Mouse (Mus musculus) left cerebral cortex, postnatal 25 days (tissue): ENCODE results near the gene Lefty2. TPM values are rescaled to one million over a fixed set of nuclear protein-coding genes. Genes with fewer than 3 reads are reported as not detected.
"Not testable (repeated sequence)": the region's sequence is repeated elsewhere in the genome, so short reads cannot be mapped to it uniquely, and the experiment has no call there.

Experiments used
- DNase-seq, 2 experiments: peaks; one replicate each; pipeline ENCODE4 v3.0.0; 2022; ENCODE audit warnings: low spot score in 2 of 2, mixed read lengths in 1 of 2
- intact Hi-C: fragments of 180-260 bp; cut with DNase I; formaldehyde crosslinking; loops from one replicate; pipeline ENCODE4 v1.15.1; 2025
- total RNA-seq, 2 experiments: library from RNA; stranded (reverse); gene quantifications; 2 replicates each; pipeline ENCODE4 v1.2.3; 2021

The Lefty2 gene
- total RNA-seq, 2 experiments from 2014 or later = 0.37 to 2.0 TPM

DNA sequence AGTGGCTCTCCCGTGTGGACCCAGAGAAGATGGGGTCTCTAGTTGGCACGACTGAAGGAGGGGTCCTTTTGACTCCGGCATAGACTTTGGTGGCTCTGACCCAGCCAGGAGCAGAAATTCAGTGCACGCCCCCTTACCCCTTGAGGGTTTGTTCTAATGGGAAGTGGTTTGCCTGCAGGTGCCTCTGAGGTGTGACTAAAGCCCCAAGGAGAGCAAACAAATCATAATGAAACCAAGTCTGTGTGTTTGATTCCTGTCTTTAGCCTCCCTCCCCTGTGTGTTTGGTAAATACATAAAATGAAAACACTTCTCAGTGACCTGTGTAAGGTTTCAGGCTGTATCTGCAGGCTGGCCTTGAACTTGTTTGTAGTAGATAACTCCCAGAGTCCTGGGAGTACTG, 33.4 kb downstream of the Lefty2 start:
- DNase-seq = no peak
- intact Hi-C loops = no loop called here

DNA sequence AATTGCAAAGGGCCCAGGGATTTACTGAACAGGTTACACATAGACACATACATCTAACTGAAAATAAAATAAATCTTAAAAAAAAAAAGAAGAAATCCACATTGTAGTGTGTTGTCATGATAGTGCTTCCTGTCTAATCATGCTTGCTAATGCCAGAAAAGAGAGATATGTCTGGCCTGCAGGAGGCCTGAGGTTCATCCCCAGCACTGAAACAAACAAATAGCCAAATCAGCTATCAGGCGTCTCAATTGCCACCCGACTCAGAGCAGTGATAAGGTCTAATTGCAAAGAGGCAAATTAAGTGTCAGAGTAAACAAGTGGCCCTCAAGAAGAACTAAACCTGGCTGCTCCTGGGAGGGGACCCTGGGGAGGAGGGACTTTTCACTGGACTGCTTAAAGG, 36.7 kb downstream of the Lefty2 start:
- no peak for DNase-seq
- intact Hi-C loops = no loop called here

DNA sequence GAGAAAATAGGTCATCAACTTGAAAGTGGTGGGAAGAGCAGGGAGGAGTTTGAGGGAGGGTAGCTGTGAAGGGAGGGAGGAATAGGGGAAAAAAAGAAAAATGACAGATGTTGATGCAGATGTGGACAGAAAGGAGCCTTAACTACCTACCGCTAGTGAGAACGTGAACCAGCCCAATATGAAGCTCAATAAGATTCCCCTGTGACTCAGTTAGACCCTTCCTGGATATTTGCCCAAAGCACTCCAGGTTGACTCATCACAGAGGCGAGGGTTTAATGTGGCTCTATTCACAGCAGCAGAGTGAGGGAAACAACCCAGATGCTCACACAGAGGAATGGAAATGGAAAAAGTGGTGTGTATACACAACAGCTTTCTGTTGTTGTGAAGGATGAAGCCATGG, 38.2 kb downstream of the Lefty2 start:
- DNase-seq = no peak
- intact Hi-C loops = no loop called here

DNA sequence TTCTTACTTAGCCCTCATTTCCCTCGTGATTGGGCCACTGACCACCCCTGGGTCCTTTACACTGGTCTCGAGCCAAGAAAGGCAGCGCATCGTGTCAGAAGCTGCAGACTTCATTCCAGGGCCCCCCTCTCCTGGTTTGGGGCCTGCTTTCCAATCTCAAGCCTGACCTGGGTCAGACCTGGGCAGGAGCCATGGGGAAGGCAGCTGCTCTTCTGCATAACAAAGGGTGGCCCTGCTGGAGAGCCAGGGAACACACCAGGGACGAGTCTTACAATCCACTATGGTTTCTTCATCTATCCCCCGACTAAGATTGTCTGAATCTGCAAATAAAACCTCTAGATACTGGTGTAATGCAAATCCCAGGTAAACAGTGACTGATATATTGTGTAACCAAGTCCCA, 40.8 kb downstream of the Lefty2 start:
- no peak for DNase-seq
- intact Hi-C loops = no loop called here

DNA sequence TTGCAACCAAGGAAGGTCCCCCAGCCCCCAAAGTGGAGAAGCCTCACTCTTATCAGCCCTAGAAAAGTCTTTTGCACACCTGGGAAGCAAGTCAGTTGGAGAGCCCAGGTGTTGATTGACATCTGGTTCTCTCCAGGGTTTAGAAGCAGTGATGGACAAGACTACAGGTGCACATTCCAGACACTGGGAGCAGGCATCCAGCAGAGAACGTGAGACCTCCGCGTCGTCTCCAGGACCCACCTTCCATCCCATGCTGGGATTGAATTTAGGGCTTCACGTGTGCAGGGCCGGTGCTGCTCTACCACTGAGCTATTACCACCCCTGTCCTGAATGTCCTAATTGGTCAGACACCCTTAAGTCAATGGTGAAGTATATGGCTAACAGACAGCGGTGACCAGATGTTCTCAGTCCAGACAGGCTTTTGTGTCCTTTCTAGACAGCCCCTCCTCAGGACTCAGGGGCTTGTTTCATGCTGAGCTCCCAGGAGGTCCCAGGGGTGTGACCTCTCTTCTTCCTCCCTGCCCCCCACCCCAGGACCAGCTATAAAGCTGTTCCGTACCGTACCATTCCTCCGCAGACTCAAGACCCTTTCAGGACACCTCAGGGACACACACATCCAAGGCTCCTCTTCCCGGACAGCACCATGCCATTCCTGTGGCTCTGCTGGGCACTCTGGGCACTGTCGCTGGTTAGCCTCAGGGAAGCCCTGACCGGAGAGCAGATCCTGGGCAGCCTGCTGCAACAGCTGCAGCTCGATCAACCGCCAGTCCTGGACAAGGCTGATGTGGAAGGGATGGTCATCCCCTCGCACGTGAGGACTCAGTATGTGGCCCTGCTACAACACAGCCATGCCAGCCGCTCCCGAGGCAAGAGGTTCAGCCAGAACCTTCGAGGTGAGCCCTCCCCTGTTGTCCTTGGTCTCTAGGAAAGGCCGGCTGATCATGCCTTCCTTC, 41.8 kb downstream of the Lefty2 start, which contains the start of gene Lefty1:
Gene Lefty1 (plus strand): TSS at position 556 of the 953 bp plus-strand sequence.
- intact Hi-C loops = no loop called here
- DNase-seq = no peak

DNA sequence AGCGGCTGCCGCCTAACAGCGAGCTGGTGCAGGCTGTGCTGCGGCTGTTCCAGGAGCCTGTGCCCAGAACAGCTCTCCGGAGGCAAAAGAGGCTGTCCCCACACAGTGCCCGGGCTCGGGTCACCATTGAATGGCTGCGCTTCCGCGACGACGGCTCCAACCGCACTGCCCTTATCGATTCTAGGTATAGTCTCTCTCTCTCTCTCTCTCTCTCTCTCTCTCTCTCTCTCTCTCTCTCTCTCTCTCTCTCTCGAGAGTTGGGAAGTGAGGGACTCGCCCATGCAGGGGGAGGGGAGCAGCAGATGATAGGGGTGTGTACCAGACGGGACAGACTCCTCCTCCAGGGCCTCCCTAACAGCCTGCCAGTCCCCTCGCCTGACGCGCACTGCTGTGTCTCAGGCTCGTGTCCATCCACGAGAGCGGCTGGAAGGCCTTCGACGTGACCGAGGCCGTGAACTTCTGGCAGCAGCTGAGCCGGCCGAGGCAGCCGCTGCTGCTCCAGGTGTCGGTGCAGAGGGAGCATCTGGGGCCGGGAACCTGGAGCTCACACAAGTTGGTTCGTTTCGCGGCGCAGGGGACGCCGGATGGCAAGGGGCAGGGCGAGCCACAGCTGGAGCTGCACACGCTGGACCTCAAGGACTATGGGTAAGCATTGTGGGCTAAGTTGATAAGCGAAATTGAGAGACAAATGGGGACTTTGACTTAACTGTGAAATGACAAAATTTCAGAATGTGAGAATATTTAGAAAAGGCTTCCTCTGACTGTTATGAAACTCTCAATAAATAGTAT, 43.9 kb downstream of the Lefty2 start:
- intact Hi-C loops, DNase-seq: not testable (repeated sequence)

DNA sequence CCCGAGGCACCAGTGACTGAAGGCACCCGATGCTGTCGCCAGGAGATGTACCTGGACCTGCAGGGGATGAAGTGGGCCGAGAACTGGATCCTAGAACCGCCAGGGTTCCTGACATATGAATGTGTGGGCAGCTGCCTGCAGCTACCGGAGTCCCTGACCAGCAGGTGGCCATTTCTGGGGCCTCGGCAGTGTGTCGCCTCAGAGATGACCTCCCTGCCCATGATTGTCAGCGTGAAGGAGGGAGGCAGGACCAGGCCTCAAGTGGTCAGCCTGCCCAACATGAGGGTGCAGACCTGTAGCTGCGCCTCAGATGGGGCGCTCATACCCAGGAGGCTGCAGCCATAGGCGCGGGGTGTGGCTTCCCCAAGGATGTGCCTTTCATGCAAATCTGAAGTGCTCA, 44.7 kb downstream of the Lefty2 start:
- intact Hi-C loops = not testable (repeated sequence)

DNA sequence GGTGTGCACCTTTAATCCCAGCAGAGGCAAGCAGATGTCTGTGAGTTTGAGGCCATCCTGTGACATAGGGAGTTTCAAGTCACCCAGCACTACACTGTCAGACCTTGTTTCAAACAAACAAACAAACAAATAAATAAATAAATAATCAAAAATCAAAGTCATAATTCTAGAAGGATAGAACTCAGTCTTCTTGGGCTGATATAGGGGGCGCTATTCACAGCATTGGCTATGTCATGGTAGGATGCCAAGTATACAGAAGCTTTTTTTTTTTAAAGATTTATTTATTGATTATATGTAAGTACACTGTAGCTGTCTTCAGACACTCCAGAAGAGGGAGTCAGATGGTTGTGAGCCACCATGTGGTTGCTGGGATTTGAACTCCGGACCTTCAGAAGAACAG, 45.9 kb downstream of the Lefty2 start:
- DNase-seq, intact Hi-C loops: not testable (repeated sequence)

More for the DNA sequence above, 44.7 kb downstream of the Lefty2 start:
- not testable (repeated sequence) for DNase-seq

DNA sequence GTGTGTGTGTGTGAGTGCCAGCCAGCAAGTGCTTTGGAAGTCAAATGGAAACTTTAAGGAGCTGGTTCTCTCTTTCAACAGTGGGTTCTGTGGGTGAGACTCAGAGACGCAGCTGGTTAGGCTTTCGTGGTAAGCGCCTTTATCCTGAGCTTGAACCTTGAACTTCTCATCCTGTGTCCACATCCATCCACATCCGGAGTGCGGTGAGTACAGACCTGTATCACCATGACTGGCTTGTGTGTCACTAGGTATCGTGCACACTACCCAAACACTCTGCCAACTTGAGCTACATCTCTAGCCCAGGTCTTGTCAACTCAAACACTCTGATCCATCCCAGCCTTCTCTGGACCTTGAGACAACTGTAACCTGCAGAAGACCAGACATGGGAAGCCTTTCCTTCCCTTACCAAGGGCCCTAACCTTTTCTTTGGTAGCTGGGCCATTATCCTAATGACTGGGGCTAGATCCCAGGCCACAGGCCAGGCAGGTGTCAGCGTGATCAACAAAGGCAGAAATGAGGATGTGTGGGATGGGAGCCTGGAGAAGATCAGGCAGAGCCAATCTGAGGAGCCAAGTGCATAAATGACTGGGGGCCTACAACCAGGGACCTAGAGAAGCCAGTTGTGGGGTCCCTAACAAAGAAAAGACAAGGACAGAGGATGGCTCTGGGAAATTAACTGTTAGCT, 48.0 kb downstream of the Lefty2 start:
- intact Hi-C loops = no loop called here
- DNase-seq = no peak

DNA sequence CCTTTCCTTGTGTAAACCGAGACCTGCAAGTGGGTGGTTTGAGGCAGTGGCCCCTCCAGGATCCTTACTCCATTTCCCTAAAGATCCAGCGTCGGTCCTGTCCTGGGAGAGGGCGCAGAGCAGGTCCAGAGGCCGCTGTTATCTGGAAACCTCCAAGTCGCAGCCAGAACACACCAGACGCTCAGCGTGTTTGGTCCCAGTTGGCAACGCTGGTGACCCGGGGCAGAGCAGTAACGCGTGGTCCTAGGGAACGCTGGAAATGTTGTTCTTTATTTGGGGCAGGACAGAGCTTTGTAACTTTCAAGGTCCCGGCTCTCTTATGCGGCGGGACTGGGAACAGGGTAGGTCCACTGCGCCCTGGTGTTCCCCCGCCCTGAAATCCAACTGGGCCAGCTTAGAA, 48.8 kb downstream of the Lefty2 start:
- no peak for DNase-seq
- intact Hi-C loops = no loop called here

DNA sequence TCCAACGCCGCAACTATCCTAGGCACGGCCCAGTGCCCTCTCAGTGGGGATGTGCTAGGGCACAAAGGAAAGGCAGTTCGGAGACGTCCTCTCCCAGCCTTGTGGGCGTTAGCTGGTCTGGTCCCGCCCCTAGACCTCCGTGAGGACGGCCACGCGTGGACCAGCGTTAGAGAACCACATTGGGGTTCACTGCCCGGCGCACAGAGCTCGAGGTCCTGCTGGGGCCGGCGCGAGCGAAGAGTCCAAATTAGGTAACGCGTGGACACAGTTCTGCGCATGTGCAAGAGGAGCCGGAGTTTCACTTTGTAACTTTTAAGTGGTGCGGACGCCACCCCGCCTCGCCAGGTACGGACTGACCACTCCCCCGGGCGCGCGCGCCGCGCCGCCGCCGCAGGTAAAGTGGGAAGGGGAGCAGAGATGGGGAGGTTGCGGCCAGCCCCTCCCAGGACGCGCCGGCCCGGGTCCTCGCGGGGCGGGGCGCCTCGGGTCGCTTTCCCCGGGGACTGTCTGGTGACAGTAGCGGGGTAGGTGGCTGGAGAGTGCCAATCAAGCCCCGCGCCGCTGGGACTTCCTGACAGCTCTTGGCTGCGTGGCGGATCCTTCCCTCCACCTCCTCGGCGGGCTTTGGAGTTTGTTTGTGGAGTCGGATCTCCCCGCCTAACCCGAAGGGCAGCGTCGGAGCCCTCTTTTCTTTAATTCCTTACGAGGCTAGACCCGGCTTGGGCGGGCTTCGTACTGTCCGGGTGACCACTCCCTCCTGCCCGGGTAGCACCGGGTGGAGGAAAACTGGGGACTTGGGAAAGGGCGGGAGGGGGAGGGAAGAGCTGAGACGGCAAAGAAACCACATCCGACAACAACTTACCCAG, 49.5 kb downstream of the Lefty2 start, which contains the start of gene Tmem63a:
Gene Tmem63a (plus strand): TSS at position 179 of the 866 bp plus-strand sequence.
- peak; percentile 36 to 41 for DNase-seq
- intact Hi-C loops = no loop called here

DNA sequence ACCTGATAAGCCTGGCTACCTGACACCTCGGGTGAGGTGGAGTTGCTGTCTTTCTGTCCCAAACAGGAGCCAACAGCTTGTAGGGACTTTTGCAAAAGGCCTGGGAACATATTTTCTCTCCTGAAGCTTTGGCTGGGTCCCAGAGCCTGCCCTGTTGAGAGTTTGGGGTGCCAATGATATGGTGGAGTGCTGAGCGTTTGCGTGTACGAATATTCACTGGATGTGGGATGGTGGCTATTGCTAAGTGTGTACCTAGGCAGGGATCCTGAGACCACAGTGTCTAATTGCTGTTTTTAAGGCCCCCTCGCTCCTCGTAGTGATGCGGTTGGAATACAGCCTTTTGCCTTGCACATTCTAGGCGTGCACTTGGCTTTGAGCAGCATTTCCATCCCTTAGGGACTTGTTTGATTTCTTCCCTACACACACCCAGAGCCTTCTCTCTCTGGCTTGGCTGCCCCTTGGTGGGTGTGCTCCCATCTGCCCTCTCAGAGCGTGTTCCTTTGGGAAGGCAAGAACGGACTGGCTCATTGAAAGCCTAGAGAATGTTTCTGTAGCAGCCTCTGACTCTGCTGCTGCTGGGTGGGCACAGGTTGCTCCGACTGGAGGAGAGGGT, 50.2 kb downstream of the Lefty2 start:
- intact Hi-C loops = no loop called here
- no peak for DNase-seq

DNA sequence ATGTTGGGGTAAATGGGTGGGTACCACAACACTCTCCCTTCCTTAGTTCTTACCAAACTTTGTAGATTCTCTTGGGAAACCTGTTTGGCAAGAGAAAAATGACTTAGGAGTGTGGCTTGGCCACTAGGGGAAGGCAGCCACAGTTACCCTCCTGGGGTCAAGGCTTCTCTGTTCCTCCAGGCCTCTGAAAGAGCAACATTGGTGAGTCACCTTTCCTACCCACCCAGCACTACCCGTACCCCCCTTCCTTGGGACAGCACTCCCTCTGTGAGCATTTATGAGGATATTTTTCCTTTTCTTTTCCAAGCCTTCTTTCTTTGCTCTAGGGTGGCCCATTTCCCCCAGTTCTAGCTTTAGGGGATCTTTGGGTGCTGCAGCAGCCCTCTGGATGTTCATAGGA, 51.0 kb downstream of the Lefty2 start:
- intact Hi-C loops = no loop called here
- DNase-seq = no peak

DNA sequence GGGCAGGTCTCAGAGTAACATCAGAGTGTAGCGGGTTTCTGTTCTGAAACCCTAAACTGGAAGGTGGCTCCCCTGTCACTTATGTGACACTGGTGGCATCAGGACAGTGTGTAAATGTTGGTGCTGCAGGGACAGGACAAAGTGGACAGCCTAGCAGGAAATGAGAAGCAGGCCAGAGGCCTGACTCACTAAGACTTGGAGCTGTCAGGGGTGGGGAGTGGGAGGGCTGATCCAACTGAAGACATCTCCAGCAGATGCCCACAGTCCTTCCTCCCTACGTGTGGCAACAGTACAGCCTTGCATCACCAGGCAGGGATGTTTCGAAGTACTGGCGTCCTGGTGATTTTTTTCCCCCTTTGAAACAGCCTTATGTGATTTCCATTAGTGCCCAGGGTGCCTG, 51.6 kb downstream of the Lefty2 start:
- intact Hi-C loops = no loop called here
- DNase-seq = no peak

DNA sequence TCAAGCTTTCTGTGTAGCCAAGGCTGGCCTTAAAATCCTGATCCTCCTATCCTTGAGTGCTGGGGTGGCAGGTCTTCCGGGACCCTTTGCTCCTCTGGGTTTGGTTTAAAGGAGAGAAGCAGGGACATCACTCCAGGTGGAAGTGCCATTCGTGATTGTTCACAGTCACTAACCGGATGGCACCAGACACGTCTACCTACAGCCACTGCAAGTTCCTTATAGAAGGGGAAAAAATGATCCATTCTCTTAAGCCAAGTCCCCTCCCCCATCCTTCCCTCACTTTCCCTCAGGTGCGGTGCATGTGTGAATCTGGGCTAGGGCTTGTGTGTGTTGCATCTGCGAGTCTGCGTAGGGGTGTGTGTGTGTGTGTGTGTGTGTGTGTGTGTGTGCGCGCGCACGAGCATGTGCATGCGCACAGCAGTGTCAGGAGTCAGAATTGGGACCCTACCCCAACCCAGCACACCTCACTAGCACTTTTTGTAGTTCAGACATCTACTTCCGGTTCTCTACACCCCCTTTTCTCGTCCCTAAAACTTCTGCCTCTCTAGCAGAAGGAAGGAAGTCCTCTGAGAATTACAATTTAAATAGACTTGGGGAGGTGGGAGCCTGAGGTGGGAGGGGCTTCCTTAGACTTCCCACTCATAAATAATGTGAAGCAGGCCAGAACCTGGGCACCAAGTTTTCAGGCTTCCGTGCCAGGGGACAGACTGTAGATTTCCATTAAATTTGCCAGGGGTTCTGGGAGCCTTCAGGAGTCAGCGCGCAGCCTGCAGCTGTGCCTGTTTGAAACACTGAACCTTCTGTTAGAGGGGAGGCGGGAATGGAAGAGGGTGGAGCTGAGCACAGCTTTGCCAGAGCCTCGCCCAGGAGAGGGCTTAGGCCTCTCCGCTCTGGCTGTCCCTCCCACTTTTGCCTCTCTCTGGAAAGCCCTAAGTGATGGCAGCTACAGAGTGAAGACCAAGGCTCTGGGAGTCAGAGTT, 52.4 kb downstream of the Lefty2 start:
- DNase-seq = peak in 1 of 2 experiments; percentile 24
- intact Hi-C loops = no loop called here

DNA sequence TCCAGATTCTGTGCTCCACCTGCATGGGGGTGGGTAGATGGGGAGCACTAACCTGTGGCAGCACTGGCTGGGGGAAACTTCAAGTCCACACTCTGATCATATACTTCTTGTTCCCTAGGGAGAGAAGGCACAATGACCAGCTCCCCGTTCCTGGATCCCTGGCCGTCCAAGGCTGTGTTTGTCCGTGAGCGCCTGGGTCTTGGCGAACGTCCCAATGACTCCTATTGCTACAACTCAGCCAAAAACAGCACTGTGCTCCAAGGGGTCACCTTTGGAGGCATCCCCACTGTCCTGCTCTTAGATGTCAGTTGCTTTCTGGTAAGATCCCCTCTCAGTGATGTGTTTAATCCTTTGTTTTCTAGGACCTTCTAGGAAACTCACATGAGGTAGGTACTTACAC, 53.5 kb downstream of the Lefty2 start:
- no peak for DNase-seq
- intact Hi-C loops = no loop called here
